Mouse (Mus musculus): ENCODE measurements around the gene Cfap52. TPM values are rescaled to one million over a fixed set of nuclear protein-coding genes. Genes with fewer than 3 reads are reported as not detected.

Gene Cfap52
- polyA plus RNA-seq (2012), result not detected in 2 replicates

DNA sequence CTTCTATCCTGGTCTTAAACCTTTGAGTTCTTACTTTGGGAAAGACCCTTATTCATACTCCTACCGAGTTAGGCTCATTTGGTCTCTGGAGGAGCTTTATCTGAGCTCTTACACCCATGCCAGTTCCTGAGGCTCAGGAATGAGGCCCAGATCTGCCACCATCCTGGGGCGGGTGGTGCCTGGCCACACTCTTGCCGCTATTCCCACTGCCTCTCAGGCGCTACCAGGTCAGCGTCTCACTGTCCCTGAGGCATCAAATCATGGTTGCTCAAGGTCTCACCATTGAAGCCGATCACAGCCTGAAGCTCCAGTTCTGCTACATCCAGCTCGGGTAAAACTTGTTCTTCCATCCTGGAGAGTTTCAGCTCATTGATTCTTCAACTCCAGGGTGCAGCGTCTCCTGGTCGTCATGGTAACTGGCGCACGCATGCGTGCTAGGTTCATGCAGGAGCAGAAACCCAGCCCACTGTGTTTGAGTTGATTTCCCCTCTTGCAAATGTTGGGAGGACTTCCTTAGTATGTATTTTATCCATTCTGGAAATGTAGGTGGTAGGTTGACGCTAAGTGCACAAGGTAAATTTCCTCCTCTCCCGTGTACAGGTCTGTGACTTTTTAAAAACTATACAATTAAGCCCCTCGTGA is at the start of gene Cfap52:
TSS of gene Cfap52 (minus strand) at position 410 of the 642 bp plus-strand sequence.
- H3K4me1 ChIP-seq (ENCODE audit: control insufficient read depth), result peaks cover 26% of the 10 kb centered on the region
- TF ChIP-seq TAL1 (IDR thresholded peaks at IDR 0.05; ENCODE audit: low read length) (no peak), GATA1 (IDR thresholded peaks at IDR 0.05; ENCODE audit: low read length) (no peak)
- H3K4me3 ChIP-seq (replicated peaks), result peak within 1 kb of the TSS; percentile 95
- no peaks in the 10 kb centered on the region; the same call in 1 of the 2 replicates for H3K27me3 ChIP-seq (ENCODE audit: control insufficient read depth)
- H3K9me3 ChIP-seq (ENCODE audit: control insufficient read depth, low read length), result peaks cover 2% of the 10 kb centered on the region; the same call in 1 of the 2 replicates
- peaks cover 5% of the 10 kb centered on the region for H3K36me3 ChIP-seq (ENCODE audit: control insufficient read depth)

GRCm38 (mm10) chr11:68012207-68012606 is 46.8 kb upstream of the Cfap52 start:
- Histone ChIP-seq H3K36me3 (ENCODE audit: control insufficient read depth) (no peaks in the 10 kb centered on the region), H3K27me3 (ENCODE audit: control insufficient read depth) (no peaks in the 10 kb centered on the region), H3K4me1 (ENCODE audit: control insufficient read depth) (no peaks in the 10 kb centered on the region), H3K4me3 (replicated peaks) (no peak overlapping the region), H3K9me3 (ENCODE audit: control insufficient read depth, low read length) (no peaks in the 10 kb centered on the region)
- no peak for TF ChIP-seq TAL1 (IDR thresholded peaks at IDR 0.05; ENCODE audit: low read length)
- TF ChIP-seq GATA1 (IDR thresholded peaks at IDR 0.05; ENCODE audit: low read length), result no peak

GRCm38 (mm10) chr11:68009377-68009776 is 43.9 kb upstream of the Cfap52 start:
- H3K27me3 ChIP-seq (ENCODE audit: control insufficient read depth), result no peaks in the 10 kb centered on the region
- TF ChIP-seq TAL1 (IDR thresholded peaks at IDR 0.05; ENCODE audit: low read length) (no peak), GATA1 (IDR thresholded peaks at IDR 0.05; ENCODE audit: low read length) (no peak)
- no peaks in the 10 kb centered on the region for H3K4me1 ChIP-seq (ENCODE audit: control insufficient read depth)
- H3K36me3 ChIP-seq (ENCODE audit: control insufficient read depth), result no peaks in the 10 kb centered on the region
- H3K9me3 ChIP-seq (ENCODE audit: control insufficient read depth, low read length), result no peaks in the 10 kb centered on the region
- H3K4me3 ChIP-seq (replicated peaks), result no peak overlapping the region

DNA sequence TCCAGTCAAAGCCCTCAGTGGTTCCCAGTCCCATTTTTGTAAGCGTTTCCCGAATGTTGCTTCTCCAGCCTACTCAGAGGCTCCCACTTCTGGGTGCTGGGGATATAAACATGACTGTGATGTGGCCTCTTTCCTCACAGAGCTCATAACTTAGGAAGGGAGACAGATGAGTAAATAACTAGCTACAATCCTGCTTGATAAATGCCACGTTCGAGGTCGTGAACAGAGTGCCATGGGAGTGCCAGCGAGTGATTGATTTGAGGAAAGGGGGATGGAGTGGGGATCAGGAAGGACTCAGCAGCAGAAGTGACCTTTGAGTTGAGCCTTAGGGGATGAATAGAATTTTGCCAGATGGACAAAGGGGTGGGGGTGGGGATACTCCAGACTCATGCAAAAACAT is 42.2 kb upstream of the Cfap52 start:
- TF ChIP-seq TAL1 (IDR thresholded peaks at IDR 0.05; ENCODE audit: low read length) (no peak), GATA1 (IDR thresholded peaks at IDR 0.05; ENCODE audit: low read length) (no peak)
- no peaks in the 10 kb centered on the region for H3K4me1 ChIP-seq (ENCODE audit: control insufficient read depth)
- no peaks in the 10 kb centered on the region for H3K36me3 ChIP-seq (ENCODE audit: control insufficient read depth)

DNA sequence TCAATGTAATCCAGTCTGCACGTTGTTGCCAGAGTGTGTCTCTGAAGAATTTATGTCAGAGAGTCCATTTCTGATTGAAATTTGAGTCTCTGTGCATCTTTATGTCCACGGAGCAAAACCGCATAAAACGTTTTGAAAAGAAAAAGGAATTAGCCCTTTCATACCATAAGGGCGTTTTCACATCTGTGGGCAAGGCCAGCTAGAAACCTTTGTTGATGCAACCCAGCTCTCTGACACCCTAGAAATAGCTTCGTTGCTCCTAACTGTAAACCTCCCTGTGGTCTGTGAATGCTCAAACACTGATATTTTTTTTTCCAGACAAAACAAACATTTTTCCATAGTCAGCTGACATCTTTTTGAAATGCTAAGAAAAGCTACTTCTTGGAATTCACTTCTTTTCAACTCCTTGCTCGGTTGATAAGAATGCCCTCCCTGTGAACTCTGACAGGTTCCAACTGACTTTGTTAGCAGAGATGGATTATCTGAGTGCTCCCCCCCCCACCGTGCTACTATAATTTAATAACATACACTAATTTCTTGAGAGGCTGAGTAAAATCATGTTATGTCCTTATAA is 40.9 kb upstream of the Cfap52 start:
- Histone ChIP-seq H3K27me3 (ENCODE audit: control insufficient read depth) (no peaks in the 10 kb centered on the region), H3K4me3 (replicated peaks) (no peak overlapping the region), H3K9me3 (ENCODE audit: control insufficient read depth, low read length) (no peaks in the 10 kb centered on the region), H3K4me1 (ENCODE audit: control insufficient read depth) (no peaks in the 10 kb centered on the region), H3K36me3 (ENCODE audit: control insufficient read depth) (no peaks in the 10 kb centered on the region)
- TF ChIP-seq GATA1 (IDR thresholded peaks at IDR 0.05; ENCODE audit: low read length) (no peak), TAL1 (IDR thresholded peaks at IDR 0.05; ENCODE audit: low read length) (no peak)

More for the DNA sequence above, 42.2 kb upstream of the Cfap52 start:
- Histone ChIP-seq H3K27me3 (ENCODE audit: control insufficient read depth) (no peaks in the 10 kb centered on the region), H3K9me3 (ENCODE audit: control insufficient read depth, low read length) (no peaks in the 10 kb centered on the region), H3K4me3 (replicated peaks) (no peak overlapping the region)

DNA sequence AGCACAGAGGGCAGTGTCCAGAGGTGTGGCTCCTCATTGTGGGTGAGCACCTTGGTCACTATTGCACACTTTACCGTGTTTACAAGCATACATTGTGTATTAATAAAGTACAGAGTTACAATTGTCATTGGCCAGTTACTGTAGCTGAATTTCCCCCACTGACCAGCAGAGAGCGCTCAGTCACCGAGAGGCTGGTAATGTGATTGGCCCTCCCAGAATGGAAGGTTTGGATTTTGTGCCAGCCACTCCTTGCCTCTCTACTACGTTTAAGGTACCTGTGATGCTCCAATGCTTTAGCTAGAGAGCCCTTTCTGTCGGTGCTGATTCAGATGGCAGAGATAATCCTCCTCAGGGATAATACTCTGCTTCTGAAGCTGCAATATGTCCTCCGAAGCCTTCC is 38.7 kb upstream of the Cfap52 start:
- Histone ChIP-seq H3K4me3 (replicated peaks) (no peak overlapping the region), H3K36me3 (ENCODE audit: control insufficient read depth) (no peaks in the 10 kb centered on the region)
- TF ChIP-seq TAL1 (IDR thresholded peaks at IDR 0.05; ENCODE audit: low read length) (no peak), GATA1 (IDR thresholded peaks at IDR 0.05; ENCODE audit: low read length) (no peak)

DNA sequence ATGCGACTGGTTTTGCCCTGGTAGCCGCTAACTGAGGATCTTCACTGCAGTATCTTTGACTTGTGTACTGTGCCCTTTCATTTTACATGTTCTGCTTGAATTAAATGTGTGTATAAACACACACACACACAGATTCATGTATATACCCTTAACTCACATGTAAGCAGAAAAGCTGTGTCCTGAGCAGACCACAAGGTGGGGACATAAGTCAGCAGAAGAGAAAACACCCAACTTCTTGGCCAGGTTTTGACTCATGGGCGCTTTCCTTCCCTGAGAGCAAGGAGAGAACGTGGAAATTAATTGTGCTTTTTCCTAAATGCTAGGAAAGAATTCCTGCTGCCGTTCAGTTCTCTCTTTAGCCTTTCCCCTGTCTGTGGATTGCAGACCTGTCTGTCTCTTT is 34.2 kb upstream of the Cfap52 start:
- no peak overlapping the region for H3K4me3 ChIP-seq (replicated peaks)
- no peak for TF ChIP-seq TAL1 (IDR thresholded peaks at IDR 0.05; ENCODE audit: low read length)
- no peak for TF ChIP-seq GATA1 (IDR thresholded peaks at IDR 0.05; ENCODE audit: low read length)
- no peaks in the 10 kb centered on the region for H3K9me3 ChIP-seq (ENCODE audit: control insufficient read depth, low read length)
- H3K27me3 ChIP-seq (ENCODE audit: control insufficient read depth), result no peaks in the 10 kb centered on the region
- no peaks in the 10 kb centered on the region for H3K4me1 ChIP-seq (ENCODE audit: control insufficient read depth)
- no peaks in the 10 kb centered on the region for H3K36me3 ChIP-seq (ENCODE audit: control insufficient read depth)

More for the DNA sequence above, 38.7 kb upstream of the Cfap52 start:
- H3K27me3 ChIP-seq (ENCODE audit: control insufficient read depth), result no peaks in the 10 kb centered on the region
- H3K9me3 ChIP-seq (ENCODE audit: control insufficient read depth, low read length), result no peaks in the 10 kb centered on the region
- no peaks in the 10 kb centered on the region for H3K4me1 ChIP-seq (ENCODE audit: control insufficient read depth)

- no peaks in the 10 kb centered on the region for H3K36me3 ChIP-seq (ENCODE audit: control insufficient read depth)
Measured at GRCm38 (mm10) chr11:67998905-67999304, 33.5 kb upstream of the Cfap52 start.

DNA sequence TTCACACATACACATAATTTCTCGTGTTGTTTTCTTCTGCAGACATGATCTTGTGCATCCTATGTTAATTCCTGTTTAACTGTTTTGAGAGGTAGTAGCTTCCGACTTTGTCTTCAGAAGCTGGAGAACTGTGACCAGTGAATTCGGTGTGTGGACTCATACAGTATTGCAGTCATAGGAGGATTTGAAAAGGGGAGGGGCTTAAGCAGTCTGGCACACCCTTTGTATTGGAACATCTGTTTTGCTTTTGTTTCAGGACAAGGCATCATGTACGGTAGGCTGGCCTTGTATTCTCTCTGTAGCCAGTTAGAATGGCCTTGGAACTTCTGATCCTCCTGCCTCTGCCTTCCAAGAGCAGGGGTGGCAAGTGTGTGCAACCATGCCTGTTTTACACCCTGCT is 30.5 kb upstream of the Cfap52 start:
- TF ChIP-seq GATA1 (IDR thresholded peaks at IDR 0.05; ENCODE audit: low read length), result no peak
- no peak for TF ChIP-seq TAL1 (IDR thresholded peaks at IDR 0.05; ENCODE audit: low read length)
- no peaks in the 10 kb centered on the region for H3K36me3 ChIP-seq (ENCODE audit: control insufficient read depth)
- H3K4me3 ChIP-seq (replicated peaks), result no peak overlapping the region
- no peaks in the 10 kb centered on the region for H3K27me3 ChIP-seq (ENCODE audit: control insufficient read depth)
- no peaks in the 10 kb centered on the region for H3K4me1 ChIP-seq (ENCODE audit: control insufficient read depth)
- no peaks in the 10 kb centered on the region for H3K9me3 ChIP-seq (ENCODE audit: control insufficient read depth, low read length)

More at GRCm38 (mm10) chr11:67998905-67999304, 33.5 kb upstream of the Cfap52 start:
- H3K4me1 ChIP-seq (ENCODE audit: control insufficient read depth), result no peaks in the 10 kb centered on the region
- H3K27me3 ChIP-seq (ENCODE audit: control insufficient read depth), result no peaks in the 10 kb centered on the region
- no peak overlapping the region for H3K4me3 ChIP-seq (replicated peaks)
- H3K9me3 ChIP-seq (ENCODE audit: control insufficient read depth, low read length), result no peaks in the 10 kb centered on the region
- TF ChIP-seq TAL1 (IDR thresholded peaks at IDR 0.05; ENCODE audit: low read length), result no peak
- TF ChIP-seq GATA1 (IDR thresholded peaks at IDR 0.05; ENCODE audit: low read length), result no peak
